Mouse (Mus musculus) liver, adult 2 months (tissue): ENCODE measurements around the gene Fbxl17. TPM values are rescaled to one million over a fixed set of nuclear protein-coding genes. Genes with fewer than 3 reads are reported as not detected.

Experiments
- DNase-seq: peaks from one replicate; pipeline ENCODE4 v3.0.0-alpha.2; 2011; ENCODE audit warnings: low read depth, low spot score; ENCODE audit errors: extremely low read depth
- H3K27ac ChIP-seq: fragments of 200-500 bp; replicated peaks from 2 replicates; pipeline ENCODE4 v1.5.1; 2012; ENCODE audit warnings: low read depth, mild to moderate bottlenecking, control low read depth, inconsistent platforms, low read length; ENCODE audit not compliant: insufficient read depth
- H3K27me3 ChIP-seq: fragments of 200-500 bp; 2 replicates; pipeline ENCODE4 v1.6.1; 2012; ENCODE audit warnings: mild to moderate bottlenecking, moderate library complexity, low read length, inconsistent platforms; ENCODE audit not compliant: control insufficient read depth, insufficient read depth
- H3K36me3 ChIP-seq: fragments of 200-500 bp; 2 replicates; pipeline ENCODE4 v1.6.1; 2012; ENCODE audit warnings: low read length, inconsistent platforms; ENCODE audit not compliant: control insufficient read depth, insufficient read depth
- H3K4me1 ChIP-seq: fragments of 200-500 bp; 2 replicates; pipeline ENCODE4 v1.6.1; 2011; ENCODE audit warnings: low read length; ENCODE audit not compliant: control insufficient read depth, insufficient read depth
- H3K4me3 ChIP-seq: fragments of 200-500 bp; 2 replicates; pipeline ENCODE4 v1.5.1; 2011; ENCODE audit warnings: low read depth, mild to moderate bottlenecking, control low read depth, low read length, moderate library complexity; ENCODE audit not compliant: insufficient read depth
- H3K79me2 ChIP-seq: fragments of 200-500 bp; 2 replicates; pipeline ENCODE4 v1.6.1; 2012; ENCODE audit warnings: inconsistent platforms, mild to moderate bottlenecking, low read length, moderate library complexity; ENCODE audit not compliant: control insufficient read depth, insufficient read depth
- H3K9ac ChIP-seq: fragments of 200-500 bp; 2 replicates; pipeline ENCODE4 v1.6.1; 2012; ENCODE audit warnings: low read depth, mild to moderate bottlenecking, control low read depth, inconsistent platforms, low read length
- CTCF ChIP-seq: fragments of 200-500 bp; IDR thresholded peaks from 2 replicates; pipeline ENCODE4 v1.5.1; 2011; ENCODE audit warnings: low read depth, low read length, control low read depth
- POLR2A ChIP-seq: fragments of 200-500 bp; IDR thresholded peaks from 2 replicates; pipeline ENCODE4 v1.6.1; 2011; ENCODE audit warnings: low read length, control low read depth; ENCODE audit not compliant: insufficient read depth; ENCODE audit errors: extremely low read depth
- WGBS: fragments of 180-500 bp; shearing (Covaris S2); methylation state at CpG from one replicate; pipeline ENCODE4 v1.1.7; 2018; 5-methylcytosine and 5-hydroxymethylcytosine counted together
- polyA plus RNA-seq: library from polyadenylated mRNA; depleted of rRNA; stranded (reverse); fragments of >200 nt; gene quantifications from 2 replicates; pipeline ENCODE4 v1.2.3, GENCODE M21; 2012
- total RNA-seq: library from RNA; depleted of rRNA; stranded (reverse); fragments of >200 nt; gene quantifications from 2 replicates; pipeline ENCODE4 v1.2.3, GENCODE M21; 2014

Fbxl17 gene
- total and polyA plus RNA-seq, 2 experiments = 5.4 to 12.2 TPM

GRCm38 (mm10) chr17:63145751-63146491 is 353.9 kb downstream of the Fbxl17 start:
- Histone ChIP-seq H3K36me3 (no peaks in the 10 kb centered on the region), H3K27me3 (no peaks in the 10 kb centered on the region), H3K9ac (no peak overlapping the region), H3K4me3 (no peak overlapping the region), H3K27ac (no peak overlapping the region), H3K4me1 (no peaks in the 10 kb centered on the region), H3K79me2 (no peaks in the 10 kb centered on the region)
- peak; percentile 82 for DNase-seq
- 20% methylated on average over 12 of the region's 12 CpGs for WGBS
- TF ChIP-seq POLR2A = no peak
- TF ChIP-seq CTCF = no peak

DNA sequence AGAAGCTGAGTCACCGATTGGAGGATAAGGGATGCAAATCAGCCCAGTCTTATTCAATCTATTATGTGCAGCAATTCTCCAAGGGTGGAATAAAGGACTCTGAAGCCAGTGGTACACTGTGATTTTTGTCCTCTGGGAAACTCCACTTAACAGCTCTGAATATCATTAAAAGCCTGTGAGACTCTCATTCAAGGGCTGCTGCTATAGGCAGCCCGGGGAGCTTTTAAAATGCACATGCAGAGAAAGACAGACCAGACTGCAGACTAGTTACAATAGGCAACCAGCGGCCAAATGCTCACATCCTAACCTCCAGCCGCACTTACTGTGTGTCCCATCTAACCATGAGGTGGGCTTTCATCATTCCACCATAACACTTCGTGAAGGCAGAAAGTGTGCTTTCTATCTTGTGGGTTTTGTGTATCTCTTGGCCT is 354.5 kb downstream of the Fbxl17 start:
- DNase-seq = no peak
- 81% methylated on average over 5 of the region's 5 CpGs for WGBS

DNA sequence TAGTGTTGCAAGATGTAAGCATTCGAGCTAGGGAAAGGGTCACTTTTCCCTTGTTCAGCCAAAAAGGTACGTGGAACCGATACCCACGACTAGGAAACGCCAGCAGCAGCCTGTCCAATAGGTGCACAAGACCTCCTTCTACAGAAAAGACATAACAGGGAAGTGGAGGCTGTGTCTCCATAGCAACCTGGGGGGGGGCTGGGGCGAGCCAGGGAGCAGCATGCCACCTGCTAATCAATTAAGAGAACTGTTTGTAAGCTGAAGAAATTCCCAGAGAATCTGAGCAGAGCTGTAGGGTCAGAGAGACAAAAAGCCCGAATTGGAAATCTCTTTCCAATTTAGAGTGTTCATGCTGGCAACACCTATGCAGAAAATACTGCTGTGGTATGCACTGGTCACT is 356.0 kb downstream of the Fbxl17 start:
- no peaks in the 10 kb centered on the region for H3K4me1 ChIP-seq

More for the DNA sequence above, 354.5 kb downstream of the Fbxl17 start:
- H3K79me2 ChIP-seq = no peaks in the 10 kb centered on the region
- no peaks in the 10 kb centered on the region for H3K27me3 ChIP-seq
- no peak overlapping the region for H3K4me3 ChIP-seq
- no peaks in the 10 kb centered on the region for H3K36me3 ChIP-seq
- no peak overlapping the region for H3K27ac ChIP-seq
- no peaks in the 10 kb centered on the region for H3K4me1 ChIP-seq
- H3K9ac ChIP-seq = no peak overlapping the region
- TF ChIP-seq CTCF = no peak
- no peak for TF ChIP-seq POLR2A

GRCm38 (mm10) chr17:63134805-63135204 is 365.0 kb downstream of the Fbxl17 start:
- no peak overlapping the region for H3K27ac ChIP-seq
- DNase-seq = no peak
- 90% methylated on average over 5 of the region's 5 CpGs for WGBS

More for the DNA sequence above, 356.0 kb downstream of the Fbxl17 start:
- Histone ChIP-seq H3K79me2 (no peaks in the 10 kb centered on the region), H3K9ac (no peak overlapping the region), H3K4me3 (no peak overlapping the region), H3K27ac (no peak overlapping the region), H3K27me3 (no peaks in the 10 kb centered on the region), H3K36me3 (no peaks in the 10 kb centered on the region)
- no peak for DNase-seq
- no peak for TF ChIP-seq CTCF
- no peak for TF ChIP-seq POLR2A
- 91% methylated on average over 7 of the region's 7 CpGs for WGBS

GRCm38 (mm10) chr17:63122427-63122826 is 377.4 kb downstream of the Fbxl17 start:
- no peak overlapping the region for H3K9ac ChIP-seq
- H3K27ac ChIP-seq = no peak overlapping the region
- no peaks in the 10 kb centered on the region; the same call in 1 of the 2 replicates for H3K79me2 ChIP-seq
- no peak for DNase-seq
- H3K4me3 ChIP-seq = no peak overlapping the region
- TF ChIP-seq POLR2A = no peak
- TF ChIP-seq CTCF = no peak
- H3K27me3 ChIP-seq = no peaks in the 10 kb centered on the region
- peaks cover 4% of the 10 kb centered on the region for H3K4me1 ChIP-seq
- peaks cover 3% of the 10 kb centered on the region for H3K36me3 ChIP-seq
- WGBS = 98% methylated on average over 2 of the region's 2 CpGs

More at GRCm38 (mm10) chr17:63134805-63135204, 365.0 kb downstream of the Fbxl17 start:
- Histone ChIP-seq H3K79me2 (no peaks in the 10 kb centered on the region), H3K4me3 (no peak overlapping the region), H3K27me3 (no peaks in the 10 kb centered on the region), H3K9ac (no peak overlapping the region), H3K4me1 (no peaks in the 10 kb centered on the region), H3K36me3 (peaks cover 5% of the 10 kb centered on the region)
- no peak for TF ChIP-seq POLR2A

DNA sequence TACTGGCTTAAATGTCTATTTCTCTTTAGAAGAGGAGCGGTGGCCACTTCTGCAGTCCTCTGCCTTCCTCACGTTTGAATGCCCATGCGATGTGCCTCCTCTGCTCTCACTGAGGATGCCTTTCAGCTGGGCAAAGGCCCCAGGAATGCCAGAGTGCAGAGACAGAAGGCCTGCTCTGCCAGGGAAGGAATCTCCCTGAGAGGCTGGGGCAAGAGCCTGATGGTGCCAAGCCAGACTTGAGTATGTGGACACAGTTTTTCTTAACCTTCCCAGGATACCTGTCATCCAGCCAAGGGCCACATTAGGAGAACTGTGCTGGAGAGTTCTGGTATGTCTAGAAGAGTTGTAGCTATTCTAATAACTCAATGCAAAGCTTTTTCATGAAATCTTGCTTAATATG is 380.1 kb downstream of the Fbxl17 start:
- no peak overlapping the region for H3K4me3 ChIP-seq
- H3K79me2 ChIP-seq = no peaks in the 10 kb centered on the region; the same call in 1 of the 2 replicates
- H3K27ac ChIP-seq = no peak overlapping the region
- 68% methylated on average over 3 of the region's 3 CpGs for WGBS
- DNase-seq = no peak
- H3K36me3 ChIP-seq = no peaks in the 10 kb centered on the region
- no peaks in the 10 kb centered on the region for H3K27me3 ChIP-seq
- H3K4me1 ChIP-seq = peaks cover 4% of the 10 kb centered on the region
- no peak overlapping the region for H3K9ac ChIP-seq
- TF ChIP-seq POLR2A (no peak), CTCF (no peak)
